Mouse (Mus musculus) lung, postnatal 4 days (tissue): ENCODE results near the gene Gm6993.

ENCODE experiments used
- DNase-seq, 2 experiments: peaks; one replicate each; pipeline ENCODE4 v3.0.0; 2021

Gene Gm6993

DNA sequence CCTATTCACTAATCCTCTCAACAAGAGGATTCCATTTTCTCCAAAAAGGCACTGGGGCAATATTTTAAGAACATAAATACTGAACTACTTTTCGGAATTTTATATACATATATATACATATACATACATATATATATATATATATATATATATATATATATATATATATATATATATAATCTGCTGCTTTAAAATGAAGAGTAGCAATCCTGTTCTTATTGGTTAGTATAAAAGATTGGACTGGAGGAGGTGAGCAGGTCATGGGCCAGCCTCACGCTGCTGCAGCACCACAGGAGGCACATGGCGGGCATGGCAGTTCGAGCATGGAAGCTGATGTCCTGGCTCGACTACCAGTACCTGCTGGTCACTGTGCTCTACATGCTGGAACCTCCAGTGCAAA, at the start of gene Gm6993:
Gene Gm6993 (plus strand): TSS at position 301 of the 400 bp plus-strand sequence.
- no peak for DNase-seq

DNA sequence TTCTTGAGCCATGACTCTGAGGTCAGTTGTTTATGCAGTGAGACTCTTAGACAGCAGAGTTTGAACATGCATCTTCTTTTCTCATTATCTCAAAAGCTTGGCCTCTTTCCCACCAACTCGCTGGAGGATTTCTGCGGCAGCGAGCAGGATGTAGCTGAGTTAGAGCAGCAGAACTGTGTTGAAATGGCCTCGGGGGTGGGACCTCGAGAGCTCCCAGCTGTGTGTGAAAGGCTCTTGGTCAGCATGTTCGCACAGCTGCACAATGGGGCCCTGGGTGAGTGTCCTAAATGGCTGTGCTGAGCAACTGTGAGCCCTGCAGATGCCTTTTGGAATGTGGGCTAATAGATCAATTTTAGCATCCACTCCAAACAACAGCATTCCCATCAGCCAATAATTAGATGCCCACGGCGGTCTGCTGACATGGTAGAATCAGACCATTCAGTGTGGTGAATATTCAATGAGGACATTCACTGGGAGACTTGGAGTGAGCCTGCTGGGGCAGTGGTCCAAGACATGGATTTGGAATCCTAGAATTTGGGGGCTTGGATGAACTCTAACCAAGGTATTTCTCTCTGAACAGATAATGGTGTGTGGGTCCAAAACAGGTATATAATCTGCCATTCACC, 49.1 kb upstream of the Gm6993 start:
- peak; percentile 72 to 91 for DNase-seq

DNA sequence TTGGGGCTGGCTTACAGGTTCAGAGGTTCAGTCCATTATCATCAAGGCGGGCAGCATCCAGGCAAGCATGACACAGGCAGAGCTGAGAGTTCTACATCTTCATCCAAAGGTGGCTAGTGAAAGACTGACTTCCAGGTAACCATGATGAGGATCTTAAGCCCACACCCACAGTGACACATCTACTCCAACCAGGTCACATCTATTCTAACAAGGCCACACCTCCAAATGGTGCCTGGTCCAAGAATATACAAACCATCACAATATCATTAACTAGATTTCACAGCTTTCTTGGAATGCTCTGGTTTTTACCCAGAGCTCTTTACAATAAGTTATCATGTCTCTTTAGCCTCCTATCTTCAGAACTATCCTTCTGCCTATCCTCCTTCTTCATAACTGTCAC, 38.1 kb upstream of the Gm6993 start:
- no peak for DNase-seq

DNA sequence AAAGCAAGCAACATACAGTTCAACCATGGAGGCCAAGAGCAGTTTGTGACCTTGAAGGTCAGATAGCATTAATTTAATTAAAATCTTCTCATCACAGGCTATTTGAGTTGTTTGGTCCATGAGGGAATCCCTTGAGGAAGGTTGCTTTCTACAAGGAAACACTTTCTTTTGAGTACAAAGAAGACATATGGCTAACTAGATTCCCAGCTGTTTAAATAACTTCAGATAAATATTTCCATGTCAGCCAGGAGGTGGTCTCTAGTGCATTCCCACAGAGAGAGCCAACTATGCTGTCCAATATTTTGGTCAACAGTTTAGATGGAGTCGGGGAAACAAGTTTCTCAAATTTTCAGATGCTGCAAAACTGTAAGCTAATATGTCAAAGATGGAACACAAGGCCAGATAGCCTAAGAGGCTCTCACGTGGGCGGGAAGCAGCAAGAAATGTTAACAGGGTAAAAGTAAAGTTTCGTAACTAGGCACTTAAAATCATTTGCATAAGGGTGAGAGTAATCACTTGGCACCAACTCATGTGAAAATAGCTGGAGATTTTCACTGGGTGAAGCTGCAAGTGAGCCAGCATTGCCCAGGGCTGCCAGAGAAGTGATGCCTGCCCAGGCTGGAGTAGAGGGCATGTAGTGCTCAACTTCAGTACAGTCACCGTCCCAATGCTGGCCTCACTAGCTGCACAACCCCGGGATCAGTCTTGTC, 36.7 kb upstream of the Gm6993 start:
- DNase-seq, result peak in 1 of 2 experiments; percentile 43

DNA sequence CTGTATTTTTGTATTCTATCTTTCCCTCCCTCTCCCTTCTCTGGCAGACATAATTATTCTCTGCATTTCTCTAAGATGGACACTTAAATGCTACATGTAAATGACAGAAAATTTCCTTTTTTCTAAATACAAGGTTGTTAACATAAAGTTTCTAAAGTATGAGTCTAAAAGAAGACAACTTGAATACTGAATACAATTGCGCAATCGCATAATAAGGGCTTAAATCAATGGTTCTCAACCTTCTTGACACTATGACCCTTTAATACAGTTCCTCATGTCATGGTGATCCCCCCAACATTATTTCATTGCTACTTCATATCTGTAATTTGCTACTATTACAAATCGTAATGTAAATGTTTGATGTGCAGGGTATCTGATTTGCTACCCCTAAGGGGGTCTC, 35.7 kb upstream of the Gm6993 start:
- DNase-seq, result no peak

DNA sequence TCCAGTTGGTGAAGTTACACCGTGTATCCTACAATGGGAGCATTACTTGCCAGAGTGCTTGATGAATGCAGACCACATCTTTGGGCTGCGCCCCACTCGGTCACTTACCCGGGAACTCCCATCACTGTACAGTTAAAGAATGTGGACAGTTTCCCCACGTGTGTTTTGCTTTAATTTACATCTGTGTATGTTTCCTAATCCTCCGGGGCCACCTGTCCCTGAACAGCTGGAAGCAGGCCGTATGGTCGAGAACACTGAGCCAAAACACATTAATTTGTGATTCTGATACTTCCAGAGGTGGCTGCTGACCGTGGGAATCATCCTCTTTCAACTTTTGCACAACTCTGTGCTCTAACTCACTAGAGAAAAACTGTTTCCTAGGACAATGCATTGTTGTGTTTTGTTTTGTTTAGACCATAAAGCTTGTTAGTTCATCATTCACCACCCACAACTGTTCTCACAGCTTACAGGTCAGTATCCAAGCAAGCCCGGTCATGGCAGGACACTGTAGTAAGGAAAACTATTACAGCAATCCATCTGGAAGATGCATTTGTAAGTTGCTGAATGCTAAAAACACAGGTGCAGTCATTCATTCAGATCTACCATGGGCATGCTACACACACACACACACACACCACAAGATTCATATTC, 34.5 kb upstream of the Gm6993 start:
- DNase-seq, result no peak

DNA sequence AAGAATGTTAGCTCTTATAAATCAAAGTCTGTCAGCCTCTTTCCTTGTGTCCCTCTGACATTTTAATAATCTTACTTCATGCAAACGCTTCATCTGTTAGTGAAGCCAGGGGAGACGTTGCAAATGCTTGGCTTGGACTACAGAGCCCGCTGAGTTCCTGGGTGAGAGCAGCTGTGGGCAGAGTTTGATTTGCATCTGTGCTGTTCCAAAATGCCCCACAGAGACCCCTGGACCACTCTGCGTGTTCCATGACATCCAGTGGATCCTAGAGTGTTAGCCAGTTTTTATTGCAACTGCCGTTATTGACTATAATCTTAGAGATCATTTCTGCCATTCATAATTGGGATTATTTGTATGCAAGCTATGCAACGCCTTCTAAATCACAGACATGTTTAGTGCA, 31.8 kb upstream of the Gm6993 start:
- DNase-seq, result no peak

DNA sequence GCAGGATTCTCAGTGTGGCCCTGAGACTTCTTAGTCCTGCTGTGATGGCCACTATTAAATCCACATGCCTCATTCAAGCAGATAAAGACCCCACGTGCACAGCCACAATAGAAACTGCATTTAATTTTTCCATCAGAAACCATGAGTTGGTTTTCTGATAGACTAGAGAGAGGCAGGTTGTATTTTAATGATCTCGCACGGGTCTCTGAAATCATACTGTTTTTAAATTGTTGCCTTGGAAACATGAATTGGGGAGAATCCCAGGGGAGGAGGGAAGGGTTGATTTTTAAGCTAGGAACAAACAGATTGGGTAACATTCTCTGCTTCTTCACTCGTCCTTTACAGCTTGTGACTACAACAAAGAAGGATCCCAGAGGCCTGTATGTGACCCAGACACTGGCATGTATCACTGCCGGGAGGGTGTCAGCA, 31.2 kb upstream of the Gm6993 start:
- no peak for DNase-seq

DNA sequence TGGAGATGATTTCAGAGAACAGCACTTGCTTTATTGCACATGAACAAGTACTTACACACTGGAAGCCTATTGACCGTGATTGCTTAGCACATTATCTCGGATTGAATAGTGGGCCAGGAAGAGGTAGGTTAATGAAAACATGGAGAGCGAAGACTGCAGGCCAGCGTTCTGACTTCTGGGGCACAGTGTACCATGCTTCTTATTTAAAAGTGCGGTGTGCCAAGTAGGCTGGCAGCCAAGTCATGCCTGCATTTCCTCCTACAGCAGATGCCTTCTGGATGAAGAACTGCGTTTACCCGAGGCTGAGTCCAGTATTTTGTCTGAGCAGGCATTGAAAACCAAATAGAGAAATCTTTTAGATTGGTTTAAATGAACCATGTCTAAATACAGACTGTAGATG, 27.0 kb upstream of the Gm6993 start:
- peak; percentile 34 to 62 for DNase-seq

DNA sequence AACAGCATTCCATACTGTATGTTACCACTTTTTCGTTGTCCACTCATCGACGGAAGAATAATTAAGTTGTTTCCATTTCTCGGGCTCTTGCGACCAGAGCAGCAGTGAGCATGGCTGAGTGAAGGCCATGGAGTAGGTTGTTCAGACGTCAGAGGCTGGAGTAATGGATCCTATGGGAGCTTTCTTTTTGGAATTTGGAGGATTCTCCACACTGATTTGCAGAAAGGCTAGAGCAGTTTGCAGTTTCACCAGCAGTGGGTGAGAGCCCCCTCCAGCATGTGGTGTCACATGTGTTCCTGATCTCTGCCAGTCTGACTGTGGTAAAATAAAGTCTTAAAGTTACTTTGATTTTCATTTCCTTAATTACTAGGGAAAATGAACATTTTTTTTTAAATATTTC, 25.6 kb upstream of the Gm6993 start:
- DNase-seq, result no peak

DNA sequence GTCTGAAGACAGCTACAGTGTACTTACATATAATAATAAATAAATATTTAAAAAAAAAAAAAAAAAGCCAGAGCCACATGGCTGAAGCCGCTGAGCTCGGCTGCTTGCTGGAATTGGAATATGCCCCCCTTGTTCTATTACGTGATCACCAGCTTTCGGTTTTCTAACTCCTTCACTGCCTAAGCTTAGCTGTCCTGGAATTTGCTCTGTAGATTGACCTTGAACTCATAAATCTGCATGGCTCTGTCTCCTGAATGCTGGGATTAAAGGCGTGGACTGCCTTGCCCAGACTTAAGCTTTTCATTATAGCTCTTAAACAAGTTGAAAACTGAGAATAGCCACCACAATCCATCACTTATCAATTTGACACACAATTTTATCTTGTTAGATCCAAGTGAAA, 23.3 kb upstream of the Gm6993 start:
- no peak for DNase-seq

DNA sequence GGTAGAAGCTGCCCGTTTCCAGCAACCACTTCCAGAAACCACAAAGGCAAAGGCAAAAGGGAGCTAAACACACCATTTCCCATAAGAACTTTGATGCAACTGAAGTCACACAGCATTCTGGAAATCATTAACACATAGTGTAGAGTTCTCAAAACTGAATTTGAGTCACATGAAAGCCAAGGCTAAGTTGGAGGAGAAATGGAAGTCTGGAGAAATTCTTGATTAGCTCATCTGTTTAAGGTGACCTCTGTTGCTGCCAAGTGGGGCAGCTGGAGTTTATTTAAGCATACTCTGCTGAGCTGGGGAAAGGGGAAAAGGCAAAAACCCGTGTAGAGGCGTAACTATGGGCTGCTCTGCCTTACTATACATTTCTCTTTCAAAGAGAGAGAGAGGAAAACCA, 21.8 kb upstream of the Gm6993 start:
- DNase-seq, result peak in 1 of 2 experiments; percentile 33

DNA sequence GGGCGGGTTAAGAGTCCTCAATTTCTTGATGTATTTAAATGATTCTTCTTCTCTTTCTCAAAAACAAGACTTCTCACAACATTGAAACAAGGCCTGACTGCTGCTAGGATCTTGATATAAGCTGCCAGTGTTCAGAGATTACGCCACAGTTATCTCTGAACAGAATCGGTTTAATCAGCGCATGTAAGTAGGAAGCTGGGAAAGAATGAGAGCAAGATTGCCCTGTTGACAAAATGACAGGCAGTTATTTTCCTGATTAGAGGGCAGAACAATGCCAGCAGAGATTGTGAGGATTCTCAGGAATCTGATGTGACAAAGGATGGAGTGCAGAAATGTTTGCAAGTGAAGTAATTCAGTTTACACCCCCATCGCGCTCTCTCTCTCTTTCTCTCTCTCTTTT, 19.0 kb upstream of the Gm6993 start:
- DNase-seq, result no peak

DNA sequence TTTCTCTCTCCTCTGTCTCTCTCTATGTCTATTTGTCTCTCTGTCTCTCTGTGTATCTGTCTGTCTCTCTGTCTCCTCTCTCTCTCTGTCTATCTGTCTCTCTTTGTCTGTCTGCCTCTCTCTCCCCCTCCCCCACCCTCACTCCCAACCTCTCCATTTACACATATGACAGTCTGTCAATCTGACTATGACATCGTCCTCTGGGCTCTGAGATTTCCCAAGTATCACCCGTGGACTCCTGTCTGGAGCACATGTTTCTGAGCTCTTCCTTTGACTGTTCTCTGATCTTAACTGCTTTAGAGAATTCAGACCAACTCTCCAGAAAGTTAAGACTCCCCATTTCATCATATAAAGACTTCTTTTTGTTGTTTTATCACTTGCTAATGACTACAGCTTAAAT, 18.3 kb upstream of the Gm6993 start:
- DNase-seq, result no peak

DNA sequence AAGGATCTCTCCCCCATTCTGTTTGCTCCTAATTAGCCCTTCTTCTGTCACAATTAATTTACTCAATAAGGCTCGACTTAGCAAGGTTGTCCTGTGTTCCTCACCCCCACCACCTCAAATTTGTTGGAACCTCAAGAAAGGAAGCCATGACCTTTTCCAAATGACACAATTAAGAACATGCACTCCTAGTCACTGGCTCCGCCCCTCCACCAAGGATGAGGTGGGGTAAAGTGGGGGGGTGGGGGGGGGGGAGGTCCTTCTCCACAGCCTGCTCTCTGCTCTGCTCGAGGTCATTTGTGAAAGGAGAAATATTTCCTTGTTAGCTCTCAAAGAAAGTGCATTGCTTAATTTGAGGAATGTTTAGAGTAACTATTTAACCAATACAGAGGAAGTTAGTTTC, 17.8 kb upstream of the Gm6993 start:
- no peak for DNase-seq

DNA sequence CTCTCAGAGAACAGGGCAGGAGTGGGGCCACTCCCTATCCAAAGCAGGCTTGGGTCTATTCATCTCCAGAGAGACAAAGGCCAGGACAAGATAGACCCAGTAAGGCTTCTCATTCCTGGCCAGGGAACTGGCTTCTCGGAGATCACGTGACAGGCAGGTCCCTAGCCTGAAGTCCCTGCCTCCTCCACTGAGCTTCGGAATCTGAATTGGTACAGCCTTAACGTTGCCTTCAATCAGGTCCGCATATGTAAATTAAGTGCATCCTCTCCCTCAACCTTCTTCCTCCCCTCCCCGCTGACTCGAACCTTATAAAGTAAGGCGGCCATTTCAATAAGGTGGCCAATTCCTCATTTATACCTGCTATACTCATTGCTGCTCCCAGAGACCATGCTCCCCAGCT, 15.1 kb upstream of the Gm6993 start:
- no peak for DNase-seq

DNA sequence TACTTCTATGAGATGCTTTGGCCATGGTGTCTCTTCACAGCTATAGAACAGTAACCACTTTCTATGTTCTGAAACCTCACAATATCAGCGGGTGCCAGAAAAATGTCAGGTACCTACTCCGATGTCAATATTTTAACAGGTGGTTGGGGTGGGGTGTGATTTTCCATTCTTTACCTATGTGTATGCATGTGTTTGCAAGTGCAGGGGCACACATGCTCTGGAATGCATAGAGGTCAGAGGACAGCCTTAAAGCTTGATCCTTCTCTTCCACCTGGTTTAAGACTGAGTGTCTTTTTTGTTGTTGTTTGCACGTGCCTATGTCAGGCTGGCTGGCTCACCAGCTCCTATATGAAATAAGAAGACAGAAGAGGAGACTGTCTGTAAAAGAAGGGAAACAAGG, 13.4 kb upstream of the Gm6993 start:
- DNase-seq, result no peak

DNA sequence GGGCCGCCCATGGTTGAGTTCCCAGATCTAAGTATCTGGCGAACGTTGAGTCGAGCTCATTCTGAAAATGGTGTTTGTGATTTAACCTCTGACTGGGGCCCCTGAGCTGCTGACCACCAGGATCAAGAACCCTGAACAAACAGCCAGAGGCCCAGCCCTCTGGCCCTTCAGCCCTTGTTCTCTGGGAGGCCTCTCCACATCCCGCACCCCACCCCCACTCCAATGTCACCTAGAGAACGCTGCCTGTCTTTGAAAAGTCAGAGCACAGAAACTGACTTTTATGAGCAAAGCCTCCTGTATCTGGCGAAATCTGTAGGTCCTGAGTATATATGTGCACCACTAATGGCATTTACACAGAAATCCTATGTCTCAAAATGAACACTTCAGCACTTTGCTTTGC, 11.7 kb upstream of the Gm6993 start:
- DNase-seq, result no peak

DNA sequence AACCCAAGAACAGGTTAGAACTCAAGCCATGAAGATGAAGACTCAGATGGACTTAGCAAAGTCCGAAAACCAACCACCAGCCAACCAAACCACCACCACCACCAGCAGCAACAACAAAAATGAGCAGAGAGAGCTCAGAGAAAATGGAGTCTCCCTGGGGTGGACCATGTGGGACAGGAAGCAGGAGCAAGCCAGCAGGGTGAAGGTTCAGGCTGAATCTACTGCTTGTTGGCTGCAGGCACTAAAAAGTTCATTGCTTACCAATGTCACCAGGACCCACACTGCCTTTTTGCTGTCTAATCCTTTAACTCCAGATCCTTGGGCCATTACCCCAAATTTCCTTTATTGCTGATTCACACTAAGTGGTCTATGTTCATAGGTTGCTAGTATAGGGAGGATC, 7.9 kb upstream of the Gm6993 start:
- no peak for DNase-seq

DNA sequence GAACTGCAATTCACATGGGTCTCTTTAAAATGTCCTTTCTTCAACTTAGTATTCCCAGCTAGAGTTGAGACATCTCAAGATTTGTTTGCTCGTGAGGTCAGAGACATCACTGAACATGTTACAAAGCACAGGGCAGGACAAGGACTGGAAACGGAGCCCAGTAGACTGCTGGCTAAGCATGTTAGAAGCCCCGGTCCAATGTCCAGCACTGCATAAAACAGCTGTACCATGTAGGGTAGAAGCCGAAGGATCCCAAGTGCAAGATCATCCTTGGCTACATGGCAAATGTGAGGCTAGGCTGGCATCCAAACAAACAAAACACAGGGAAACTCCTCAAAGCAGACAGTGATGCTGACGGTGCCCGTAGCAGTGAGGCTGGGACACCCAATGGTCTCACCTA, 5.6 kb upstream of the Gm6993 start:
- no peak for DNase-seq

DNA sequence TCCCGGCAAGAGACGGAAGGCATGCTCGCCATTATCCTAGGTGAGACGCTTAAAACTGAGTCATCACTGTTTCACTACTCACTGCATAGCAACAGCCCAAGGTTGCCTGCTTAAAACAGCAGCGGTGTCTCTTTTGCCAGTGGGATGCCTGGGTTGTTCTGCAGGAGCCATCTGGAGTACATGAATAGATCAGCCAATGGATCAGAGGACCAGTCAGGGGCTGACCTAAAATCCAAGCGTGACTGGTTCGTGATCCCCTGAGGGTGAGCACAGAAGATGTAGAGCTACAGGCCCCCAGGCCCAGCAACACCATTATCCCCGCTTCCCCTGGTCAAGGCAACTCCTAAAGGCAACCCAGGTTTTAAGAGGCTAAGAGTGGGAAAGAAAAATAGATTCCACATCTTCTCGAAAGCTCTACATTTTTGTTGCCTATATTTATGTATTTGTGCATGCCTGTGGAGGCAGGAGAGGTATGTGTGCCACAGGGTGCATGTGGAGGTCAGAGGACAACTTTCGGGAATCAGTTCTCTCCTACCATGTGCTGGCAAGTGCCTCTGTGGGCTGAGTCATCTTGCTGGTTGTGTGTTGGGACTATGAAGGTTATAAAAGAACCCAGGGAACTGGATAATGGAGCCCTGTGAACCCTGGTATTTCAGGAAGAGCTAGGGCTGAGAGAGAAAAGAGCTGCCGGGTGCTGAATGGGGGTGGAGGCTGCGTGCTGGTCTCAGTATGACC, 3.5 kb upstream of the Gm6993 start:
- DNase-seq, result no peak

DNA sequence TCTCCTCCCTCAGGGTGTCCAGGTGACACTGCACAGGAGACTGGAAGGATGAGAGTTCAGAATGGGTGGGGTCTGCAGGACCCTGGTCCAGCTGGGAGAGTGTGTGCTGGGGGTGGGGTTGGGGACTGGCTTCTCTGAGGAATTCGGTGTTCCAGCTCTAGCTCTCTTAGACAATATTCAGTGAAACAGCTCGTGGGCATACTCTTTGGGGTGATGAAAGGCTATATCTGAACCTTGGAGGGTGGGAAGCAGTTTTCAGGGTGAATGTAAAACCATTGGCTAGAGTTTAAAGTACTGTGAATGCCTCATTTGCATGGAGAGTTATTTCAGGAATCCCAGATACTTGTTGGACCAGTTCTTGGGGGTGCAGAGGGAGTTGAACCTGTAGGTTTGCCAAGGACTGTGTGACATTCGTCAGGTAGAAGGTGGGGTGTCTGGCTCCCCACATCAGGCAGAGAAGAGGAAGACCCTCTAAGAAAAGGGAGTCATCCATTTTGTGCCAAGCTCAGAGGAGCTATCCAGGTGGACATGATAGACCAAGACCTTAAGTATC, 1.5 kb upstream of the Gm6993 start:
- no peak for DNase-seq

DNA sequence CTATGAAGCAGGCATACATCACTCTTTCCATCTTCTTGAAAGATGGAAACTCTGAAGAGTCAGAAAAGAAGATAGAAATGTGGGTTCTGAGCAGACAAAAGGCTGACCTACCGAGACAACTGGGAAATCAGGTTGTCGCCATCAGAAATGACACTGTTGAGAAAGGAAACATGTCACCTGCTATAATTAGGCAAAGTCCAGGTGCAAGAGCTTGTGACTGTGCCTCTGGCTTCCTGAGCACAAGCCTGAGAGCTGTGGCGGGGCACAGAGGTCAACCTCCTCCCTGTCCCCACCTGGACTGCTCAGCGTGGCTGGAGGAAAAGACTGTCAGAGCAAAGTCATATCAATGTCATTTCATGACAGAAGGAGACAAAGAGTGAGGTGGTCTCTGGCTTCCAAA, 772 bp upstream of the Gm6993 start:
- DNase-seq, result no peak
